Comparison of ENCODE assay signal across 8 mouse cellular contexts in genomic region chr7:128388968-128389367, GRCm38 (mm10). TPM values are rescaled to one million over a fixed set of nuclear protein-coding genes. Genes with fewer than 3 reads are reported as not detected.
DNase-seq lines count a peak whose midpoint lies in the region; ATAC-seq and TF ChIP-seq lines count a peak whose summit lies in the region.

No protein-coding gene starts in this region.

- no peaks in the 10 kb centered on the region for H3K36me3 ChIP-seq in kidney, embryonic 14.5 days (ENCODE audit: control insufficient read depth, insufficient read depth, low read length)
- H3K36me3 ChIP-seq in lung, postnatal 0 days (ENCODE audit: insufficient read depth, low read length): no peaks in the 10 kb centered on the region
- no peaks in the 10 kb centered on the region for H3K36me3 ChIP-seq in forebrain, embryonic 13.5 days (ENCODE audit: poor library complexity, severe bottlenecking)

- no peak overlapping the region for H3K4me2 ChIP-seq in kidney, embryonic 14.5 days (replicated peaks; ENCODE audit: low read depth, low read length)
- no peak overlapping the region for H3K4me2 ChIP-seq in lung, postnatal 0 days (replicated peaks; ENCODE audit: low read depth, low read length)
- H3K4me2 ChIP-seq in forebrain, embryonic 13.5 days: no peak overlapping the region

- TF ChIP-seq EP300 in lung, postnatal 0 days (IDR thresholded peaks at IDR 0.05): no peak

- H3K27ac ChIP-seq in kidney, embryonic 14.5 days (ENCODE audit: low read depth, low read length): no peak overlapping the region
- no peak overlapping the region for H3K27ac ChIP-seq in lung, postnatal 0 days (ENCODE audit: low read length)
- H3K27ac ChIP-seq in forebrain, embryonic 13.5 days: no peak overlapping the region

- no peaks in the 10 kb centered on the region for H3K9me3 ChIP-seq in kidney, embryonic 14.5 days (ENCODE audit: control insufficient read depth, low read length)
- H3K9me3 ChIP-seq in lung, postnatal 0 days (ENCODE audit: low read length): no peaks in the 10 kb centered on the region
- H3K9me3 ChIP-seq in forebrain, embryonic 13.5 days (replicated peaks): no peaks in the 10 kb centered on the region

- no peak overlapping the region; the same call in 1 of the 2 replicates for H3K9ac ChIP-seq in kidney, embryonic 14.5 days (ENCODE audit: low read depth, low read length)
- H3K9ac ChIP-seq in lung, postnatal 0 days (replicated peaks; ENCODE audit: low read depth): no peak overlapping the region
- H3K9ac ChIP-seq in forebrain, embryonic 13.5 days: no peak overlapping the region

- 31% methylated on average over 7 of the region's 7 CpGs for WGBS in kidney, embryonic 14.5 days
- WGBS in lung, postnatal 0 days: 17% methylated on average over 7 of the region's 7 CpGs
- 39% methylated on average over 7 of the region's 7 CpGs for WGBS in forebrain, embryonic 13.5 days

- peaks cover 13% of the 10 kb centered on the region for H3K4me1 ChIP-seq in kidney, embryonic 14.5 days (ENCODE audit: control insufficient read depth, insufficient read depth, low read length)
- no peaks in the 10 kb centered on the region for H3K4me1 ChIP-seq in lung, postnatal 0 days (ENCODE audit: insufficient read depth, low read depth, low read length)
- H3K4me1 ChIP-seq in forebrain, embryonic 13.5 days: no peaks in the 10 kb centered on the region

- no peak for TF ChIP-seq CTCF in lung, postnatal 0 days (IDR thresholded peaks at IDR 0.05)

- no peaks in the 10 kb centered on the region for H3K27me3 ChIP-seq in kidney, embryonic 14.5 days (ENCODE audit: control insufficient read depth, insufficient read depth, low read length)
- no peaks in the 10 kb centered on the region for H3K27me3 ChIP-seq in lung, postnatal 0 days (replicated peaks; ENCODE audit: insufficient read depth, low read length)
- H3K27me3 ChIP-seq in forebrain, embryonic 13.5 days: no peaks in the 10 kb centered on the region

- 0 out of 2 replicates have a peak, but pooled peaks have one; percentile 52 for ATAC-seq in kidney, embryonic 14.5 days (ENCODE audit: low FRiP score, low TSS enrichment)
- peak; percentile 82 for ATAC-seq in lung, postnatal 0 days
- no peak for ATAC-seq in forebrain, embryonic 13.5 days

- H3K4me3 ChIP-seq in kidney, embryonic 14.5 days (ENCODE audit: low read length): no peak overlapping the region
- no peak overlapping the region for H3K4me3 ChIP-seq in lung, postnatal 0 days (ENCODE audit: low read depth, low read length)
- no peak overlapping the region for H3K4me3 ChIP-seq in forebrain, embryonic 13.5 days

- DNase-seq in cerebellum, postnatal 10 days: peak; percentile 44 to 61
- no peak for DNase-seq in cerebellum, adult 11 months
- peak; percentile 24 for DNase-seq in adipocyte (ENCODE audit: low spot score)
- DNase-seq in gastrocnemius, postnatal 25 days: peak; percentile 78
- DNase-seq in lung, postnatal 0 days (ENCODE audit: low spot score): peak; percentile 86
- peak; percentile 61 to 77 for DNase-seq in urinary bladder, postnatal 36 days (ENCODE audit: low spot score in 2 of 2)

RNA-seq across cellular contexts. Expression of gene Rgs10, which starts 29.6 kb away (rescaled TPM):
- 1 to 10 TPM; 3.6 to 4.1 TPM for total RNA-seq in gastrocnemius, postnatal 25 days (2021)
- 7.6 and 8.7 TPM in 2 replicates for polyA plus RNA-seq in kidney, embryonic 14.5 days (2014; fragmentation: Nextera tagmentation; extraction: Ambion mirVana)
- 38.7 and 43.1 TPM in 2 replicates for polyA plus RNA-seq in lung, postnatal 0 days (2015; fragmentation: Nextera tagmentation; extraction: Ambion mirVana)
- polyA plus RNA-seq in forebrain, embryonic 13.5 days (2015; fragmentation: Nextera tagmentation; extraction: Ambion mirVana): 10.2 and 11.5 TPM in 2 replicates
